Mouse (Mus musculus): ENCODE measurements around the gene Sh3pxd2a.

GRCm38 (mm10) chr19:47446841-47447365 is 17.3 kb downstream of the Sh3pxd2a start:
- TF ChIP-seq CTCF (IDR thresholded peaks at IDR 0.05), result no peak
- 0 out of 2 replicates have a peak, but pooled peaks have one; percentile 13 for TF ChIP-seq POLR2A (IDR thresholded peaks at IDR 0.05; ENCODE audit: insufficient read depth, low read depth, low read length)

Data from heart, adult 2 months (tissue).